Mouse (Mus musculus): ENCODE results near the gene Rsrc1. TPM values are rescaled to one million over a fixed set of nuclear protein-coding genes. Genes with fewer than 3 reads are reported as not detected.

Rsrc1 gene
- polyA plus RNA-seq, 1 experiment from 2014 or later, result 39.6 TPM

DNA sequence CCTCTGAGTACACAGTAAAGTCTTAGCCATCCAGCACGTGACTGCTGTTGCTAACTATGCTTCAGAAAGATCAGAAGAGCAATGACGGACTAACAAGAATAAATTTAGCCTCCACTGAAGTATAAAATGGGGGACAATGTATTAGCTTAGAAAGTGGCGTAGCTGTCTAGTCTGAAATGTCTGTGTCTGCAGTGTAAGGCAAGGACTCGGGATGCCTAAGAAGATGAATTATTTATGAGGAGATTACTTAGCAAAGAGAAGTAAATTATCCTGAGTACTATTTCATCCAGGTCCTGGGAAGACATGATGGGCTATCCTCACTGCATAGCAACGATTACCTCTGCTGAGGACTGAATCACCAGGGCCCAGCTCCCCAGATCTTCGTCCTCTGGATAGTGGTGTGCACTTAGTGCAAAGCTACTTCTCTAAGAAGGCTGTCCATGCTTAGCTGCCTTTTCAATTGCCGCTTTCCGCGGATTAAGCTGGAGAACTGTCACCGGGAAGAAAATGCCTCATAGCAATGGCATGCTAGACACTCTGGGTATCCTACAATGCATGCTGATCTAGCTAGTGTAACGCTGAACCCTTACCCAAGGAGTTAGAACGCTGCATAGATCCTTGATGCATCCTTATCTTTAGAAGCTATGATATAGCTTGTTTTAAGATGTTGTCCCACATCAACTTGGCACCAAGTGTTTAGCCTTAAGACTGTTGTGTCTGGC lies 370.4 kb downstream of the Rsrc1 start:
- Histone ChIP-seq H3K27me3 (no peaks in the 10 kb centered on the region), H3K27ac (replicated peaks) (no peak overlapping the region), H3K9ac (no peak overlapping the region), H3K4me2 (replicated peaks) (no peak overlapping the region), H3K9me3 (replicated peaks) (no peaks in the 10 kb centered on the region), H3K4me3 (replicated peaks) (no peak overlapping the region), H3K4me1 (no peaks in the 10 kb centered on the region), H3K36me3 (no peaks in the 10 kb centered on the region)
- 77% methylated on average over 12 of the region's 12 CpGs for WGBS
- no peak for ATAC-seq (ENCODE audit: insufficient number of reproducible peaks, low FRiP score, low TSS enrichment, low read depth)

DNA sequence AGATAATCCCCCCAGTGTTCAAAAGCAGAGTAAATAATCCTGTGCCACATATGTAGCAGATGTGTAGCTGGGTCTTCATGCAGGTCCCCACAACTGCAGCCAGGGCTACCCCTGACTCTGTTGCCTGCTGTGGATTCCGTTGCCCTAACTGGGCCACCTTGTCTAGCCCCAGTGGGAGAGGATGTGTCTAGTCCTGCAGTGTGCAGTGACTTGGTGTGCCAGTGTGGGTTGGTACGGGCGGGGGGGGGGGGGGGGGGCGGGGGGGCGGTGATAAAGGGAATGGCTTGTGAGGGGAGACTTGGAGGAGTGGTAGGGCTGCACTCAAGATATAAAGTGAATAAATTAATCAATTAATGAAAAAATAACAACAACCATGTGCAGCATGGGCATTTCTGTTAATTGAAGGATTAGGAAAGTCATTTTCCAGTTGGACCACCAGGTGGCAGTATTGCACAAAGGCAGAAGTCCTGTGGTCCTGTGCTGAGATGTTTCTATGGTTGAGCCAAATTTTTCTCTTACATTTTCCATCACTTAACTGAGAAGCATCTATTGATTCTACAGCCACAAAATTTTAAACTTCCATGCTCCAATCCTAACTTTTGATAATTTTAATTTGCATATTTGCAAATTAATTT lies 371.1 kb downstream of the Rsrc1 start:
- Histone ChIP-seq H3K27me3 (no peaks in the 10 kb centered on the region), H3K36me3 (peaks cover 4% of the 10 kb centered on the region; the same call in 1 of the 2 replicates), H3K9me3 (replicated peaks) (no peaks in the 10 kb centered on the region), H3K4me3 (replicated peaks) (no peak overlapping the region), H3K4me1 (no peaks in the 10 kb centered on the region), H3K4me2 (replicated peaks) (no peak overlapping the region), H3K27ac (replicated peaks) (no peak overlapping the region), H3K9ac (no peak overlapping the region)
- WGBS, result 29% methylated on average over 4 of the region's 5 CpGs
- ATAC-seq (ENCODE audit: insufficient number of reproducible peaks, low FRiP score, low TSS enrichment, low read depth), result no peak

DNA sequence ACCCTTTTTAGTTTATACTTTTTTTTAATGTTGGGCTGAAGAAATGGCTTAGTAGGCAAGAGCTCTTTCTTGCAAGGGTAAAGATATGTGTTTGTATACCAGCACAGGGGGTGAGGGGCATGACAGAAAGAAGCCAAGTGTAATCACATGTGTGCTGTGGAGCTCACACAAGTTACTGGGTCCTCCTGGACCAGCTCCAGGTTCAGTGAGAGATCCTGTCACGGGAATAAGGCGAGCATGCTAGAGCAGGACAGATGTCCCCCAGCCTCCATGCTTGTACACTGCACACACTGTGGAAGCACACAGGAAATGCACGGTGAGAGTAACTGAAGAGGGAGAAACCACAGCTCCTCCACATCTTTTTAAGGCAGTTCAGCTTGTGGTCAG lies 371.6 kb downstream of the Rsrc1 start:
- WGBS, result 88% methylated on average over 3 of the region's 3 CpGs
- H3K4me2 ChIP-seq (replicated peaks), result no peak overlapping the region
- no peaks in the 10 kb centered on the region for H3K4me1 ChIP-seq
- H3K9me3 ChIP-seq (replicated peaks), result no peaks in the 10 kb centered on the region
- no peak for ATAC-seq (ENCODE audit: insufficient number of reproducible peaks, low FRiP score, low TSS enrichment, low read depth)
- H3K9ac ChIP-seq, result no peak overlapping the region
- peaks cover 4% of the 10 kb centered on the region; the same call in 1 of the 2 replicates for H3K36me3 ChIP-seq
- H3K4me3 ChIP-seq (replicated peaks), result no peak overlapping the region
- no peak overlapping the region for H3K27ac ChIP-seq (replicated peaks)
- no peaks in the 10 kb centered on the region for H3K27me3 ChIP-seq

DNA sequence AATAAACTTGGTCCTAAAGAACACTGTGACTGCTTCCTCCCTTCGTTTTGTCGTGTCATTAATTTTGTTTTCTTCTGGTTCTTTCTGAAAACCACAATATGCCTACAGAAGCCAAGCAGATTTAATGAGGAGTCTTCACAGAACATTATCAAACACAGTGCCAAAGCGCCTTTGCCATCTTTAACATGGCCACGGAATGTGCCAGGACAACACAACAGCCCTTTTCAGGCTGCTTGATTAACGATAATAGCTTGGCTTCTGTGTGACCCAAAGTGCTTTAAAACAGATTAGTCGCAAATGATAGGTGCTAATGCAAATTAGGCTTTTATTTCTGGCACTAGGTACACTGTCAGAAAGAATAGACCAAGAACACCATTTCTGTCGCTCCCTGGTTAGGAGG lies 377.2 kb downstream of the Rsrc1 start:
- Histone ChIP-seq H3K36me3 (peaks cover 8% of the 10 kb centered on the region), H3K27ac (replicated peaks) (no peak overlapping the region), H3K27me3 (no peaks in the 10 kb centered on the region), H3K4me2 (replicated peaks) (no peak overlapping the region), H3K9me3 (replicated peaks) (no peaks in the 10 kb centered on the region), H3K9ac (no peak overlapping the region), H3K4me3 (replicated peaks) (no peak overlapping the region), H3K4me1 (no peaks in the 10 kb centered on the region)
- ATAC-seq (ENCODE audit: insufficient number of reproducible peaks, low FRiP score, low TSS enrichment, low read depth), result no peak
- 90% methylated on average over 7 of the region's 7 CpGs for WGBS

DNA sequence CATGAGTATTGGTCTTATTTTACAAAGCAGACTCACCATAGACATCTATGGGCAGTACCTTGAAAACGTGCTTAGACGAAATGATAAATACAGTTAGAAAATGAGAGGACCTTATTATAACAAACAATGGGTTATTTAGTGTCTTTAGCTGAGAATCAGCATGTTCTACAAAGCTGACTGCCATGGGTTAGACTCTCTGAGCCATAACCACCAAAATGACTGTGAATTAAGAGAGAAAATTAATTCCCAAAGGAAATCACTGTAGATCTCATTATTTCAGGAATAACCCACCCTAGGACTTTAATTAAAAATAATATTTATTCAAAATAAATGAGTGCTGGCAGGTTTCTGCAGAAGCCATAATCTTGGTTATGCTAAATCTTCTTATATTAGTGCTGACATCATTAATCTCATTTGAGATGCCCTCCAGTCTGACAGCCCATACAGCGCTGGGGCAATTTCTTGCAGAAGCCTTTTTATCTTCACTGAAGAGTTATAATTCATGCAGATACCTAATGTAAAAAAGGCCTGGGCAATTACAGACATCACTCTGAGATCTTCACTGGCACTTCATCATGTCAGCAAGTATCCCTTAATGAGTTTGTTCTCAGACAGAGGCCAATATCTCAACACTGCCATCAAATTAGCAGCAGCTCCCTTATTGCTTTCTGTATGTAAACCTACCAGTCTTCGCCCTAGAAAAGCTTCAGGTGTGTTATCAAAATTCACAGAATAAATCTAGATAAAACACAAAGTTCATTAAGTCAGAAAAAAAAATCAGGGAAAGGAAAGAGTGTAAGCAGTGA lies 385.1 kb downstream of the Rsrc1 start:
- 74% methylated on average over 4 of the region's 4 CpGs for WGBS

DNA sequence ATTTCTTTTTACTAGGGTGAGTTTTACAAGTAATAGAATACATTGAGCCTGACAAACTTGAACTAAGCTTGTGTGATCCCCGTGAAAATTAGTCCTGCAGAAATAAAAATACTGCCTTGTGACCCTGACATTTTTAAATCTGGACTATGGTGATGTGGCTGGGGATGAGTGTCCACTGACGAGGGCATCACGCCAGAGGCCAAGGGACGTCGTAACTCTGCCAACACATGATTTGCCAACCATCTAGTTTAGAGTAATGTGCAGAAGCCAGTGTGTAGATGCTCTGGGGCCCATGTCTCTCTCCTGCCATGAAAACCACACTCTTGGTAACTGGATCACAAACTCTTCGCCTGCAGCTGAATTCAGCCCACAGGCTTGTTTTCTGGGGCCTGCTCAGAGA lies 386.3 kb downstream of the Rsrc1 start:
- no peak overlapping the region for H3K9ac ChIP-seq
- WGBS, result 78% methylated on average over 6 of the region's 6 CpGs
- H3K4me3 ChIP-seq (replicated peaks), result no peak overlapping the region
- no peak overlapping the region for H3K27ac ChIP-seq (replicated peaks)
- H3K4me1 ChIP-seq, result no peaks in the 10 kb centered on the region
- no peak overlapping the region for H3K4me2 ChIP-seq (replicated peaks)
- ATAC-seq (ENCODE audit: insufficient number of reproducible peaks, low FRiP score, low TSS enrichment, low read depth), result no peak
- H3K36me3 ChIP-seq, result no peaks in the 10 kb centered on the region
- H3K27me3 ChIP-seq, result peaks cover 4% of the 10 kb centered on the region; the same call in 1 of the 2 replicates
- H3K9me3 ChIP-seq (replicated peaks), result no peaks in the 10 kb centered on the region

More for the DNA sequence above, 385.1 kb downstream of the Rsrc1 start:
- no peaks in the 10 kb centered on the region for H3K4me1 ChIP-seq
- H3K36me3 ChIP-seq, result no peaks in the 10 kb centered on the region
- no peak overlapping the region for H3K4me3 ChIP-seq (replicated peaks)
- no peak for ATAC-seq (ENCODE audit: insufficient number of reproducible peaks, low FRiP score, low TSS enrichment, low read depth)
- H3K27me3 ChIP-seq, result no peaks in the 10 kb centered on the region
- no peak overlapping the region for H3K4me2 ChIP-seq (replicated peaks)
- H3K9me3 ChIP-seq (replicated peaks), result no peaks in the 10 kb centered on the region
- H3K27ac ChIP-seq (replicated peaks), result no peak overlapping the region
- no peak overlapping the region for H3K9ac ChIP-seq

DNA sequence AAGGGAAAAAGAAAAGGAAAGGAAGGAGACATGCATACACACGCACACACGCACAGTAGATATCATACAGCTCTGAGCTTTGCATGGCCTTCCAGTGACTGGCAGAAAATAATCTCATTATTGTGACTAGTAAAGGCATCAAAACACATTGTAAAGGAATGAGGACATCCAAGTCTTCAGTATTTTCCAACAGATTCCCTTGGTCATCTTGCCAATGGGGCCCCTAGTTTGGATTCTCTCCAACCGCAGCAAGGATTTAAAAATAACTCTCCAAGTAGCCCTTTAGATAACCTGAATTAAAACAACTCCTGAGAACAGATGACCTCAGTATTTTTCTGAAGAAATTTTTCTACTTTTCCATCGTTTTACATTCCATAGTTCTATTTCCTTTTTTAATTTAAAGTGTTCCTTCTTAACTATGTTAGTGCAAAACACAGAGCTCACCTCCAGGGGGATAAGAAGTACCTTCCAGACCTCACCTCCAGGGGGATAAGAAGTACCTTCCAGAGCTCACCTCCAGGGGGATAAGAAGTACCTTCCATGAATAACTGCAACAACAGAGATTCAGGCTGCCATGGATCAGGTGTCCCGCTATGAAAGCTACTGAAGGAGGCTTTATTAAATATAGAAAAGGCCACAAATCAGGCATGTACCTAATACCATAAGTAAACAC lies 388.4 kb downstream of the Rsrc1 start:
- WGBS, result 83% methylated on average over 5 of the region's 5 CpGs
- ATAC-seq (ENCODE audit: insufficient number of reproducible peaks, low FRiP score, low TSS enrichment, low read depth), result no peak
- H3K36me3 ChIP-seq, result no peaks in the 10 kb centered on the region

DNA sequence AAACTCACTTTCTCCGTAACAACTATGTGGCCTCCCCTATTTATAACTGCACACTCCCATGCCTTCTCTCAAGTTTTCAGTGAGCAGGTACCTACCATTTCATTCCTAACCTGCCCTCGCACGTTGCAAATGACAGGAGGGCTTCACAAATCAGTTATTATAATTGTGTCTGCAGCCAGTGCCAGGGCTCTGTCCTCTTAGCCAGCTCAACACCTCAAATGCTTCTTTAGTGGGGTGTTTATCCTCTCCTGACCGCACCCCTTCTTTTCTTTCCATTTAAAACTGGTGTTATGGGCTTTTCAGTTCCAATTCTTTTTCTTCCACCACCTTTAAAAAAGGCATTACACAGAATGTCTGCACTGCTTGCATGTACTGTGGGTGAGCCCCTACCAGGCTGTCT lies 391.0 kb downstream of the Rsrc1 start:
- Histone ChIP-seq H3K9me3 (replicated peaks) (no peaks in the 10 kb centered on the region), H3K4me1 (peaks cover 4% of the 10 kb centered on the region; the same call in 1 of the 2 replicates), H3K9ac (no peak overlapping the region), H3K4me3 (replicated peaks) (no peak overlapping the region), H3K4me2 (replicated peaks) (no peak overlapping the region), H3K27ac (replicated peaks) (no peak overlapping the region), H3K36me3 (no peaks in the 10 kb centered on the region), H3K27me3 (peaks cover 11% of the 10 kb centered on the region; the same call in 1 of the 2 replicates)
- no peak for ATAC-seq (ENCODE audit: insufficient number of reproducible peaks, low FRiP score, low TSS enrichment, low read depth)
- WGBS, result 65% methylated on average over 4 of the region's 4 CpGs

More for the DNA sequence above, 388.4 kb downstream of the Rsrc1 start:
- Histone ChIP-seq H3K9me3 (replicated peaks) (no peaks in the 10 kb centered on the region), H3K9ac (no peak overlapping the region), H3K27me3 (peaks cover 11% of the 10 kb centered on the region; the same call in 1 of the 2 replicates), H3K27ac (replicated peaks) (no peak overlapping the region), H3K4me1 (peaks cover 3% of the 10 kb centered on the region; the same call in 1 of the 2 replicates), H3K4me3 (replicated peaks) (no peak overlapping the region), H3K4me2 (replicated peaks) (no peak overlapping the region)

DNA sequence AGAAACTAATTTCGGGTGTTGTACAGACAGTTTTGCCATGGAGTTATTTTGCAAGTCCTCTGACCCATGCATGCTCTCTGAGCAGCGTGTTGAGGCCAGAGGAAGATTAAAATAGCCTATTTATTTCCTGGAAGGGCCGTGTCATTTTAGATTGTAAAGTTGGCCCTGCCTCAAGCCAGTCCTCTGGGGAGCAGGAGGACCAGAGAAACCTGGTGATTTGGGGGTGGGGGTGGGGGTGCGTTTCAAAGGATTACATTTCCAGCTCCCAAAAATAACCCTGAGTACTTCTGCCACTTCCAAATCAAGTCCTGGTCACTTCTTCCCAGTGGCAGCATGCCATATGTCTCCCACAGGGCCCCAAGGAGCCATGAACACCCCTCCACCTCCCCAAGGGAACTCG lies 391.6 kb downstream of the Rsrc1 start:
- peaks cover 11% of the 10 kb centered on the region; the same call in 1 of the 2 replicates for H3K27me3 ChIP-seq
- no peak overlapping the region for H3K27ac ChIP-seq (replicated peaks)
- no peaks in the 10 kb centered on the region for H3K9me3 ChIP-seq (replicated peaks)
- no peak overlapping the region for H3K4me3 ChIP-seq (replicated peaks)
- no peak overlapping the region for H3K9ac ChIP-seq
- ATAC-seq (ENCODE audit: insufficient number of reproducible peaks, low FRiP score, low TSS enrichment, low read depth), result no peak
- H3K4me2 ChIP-seq (replicated peaks), result no peak overlapping the region
- peaks cover 4% of the 10 kb centered on the region; the same call in 1 of the 2 replicates for H3K4me1 ChIP-seq
- WGBS, result 43% methylated on average over 5 of the region's 5 CpGs
- no peaks in the 10 kb centered on the region for H3K36me3 ChIP-seq

DNA sequence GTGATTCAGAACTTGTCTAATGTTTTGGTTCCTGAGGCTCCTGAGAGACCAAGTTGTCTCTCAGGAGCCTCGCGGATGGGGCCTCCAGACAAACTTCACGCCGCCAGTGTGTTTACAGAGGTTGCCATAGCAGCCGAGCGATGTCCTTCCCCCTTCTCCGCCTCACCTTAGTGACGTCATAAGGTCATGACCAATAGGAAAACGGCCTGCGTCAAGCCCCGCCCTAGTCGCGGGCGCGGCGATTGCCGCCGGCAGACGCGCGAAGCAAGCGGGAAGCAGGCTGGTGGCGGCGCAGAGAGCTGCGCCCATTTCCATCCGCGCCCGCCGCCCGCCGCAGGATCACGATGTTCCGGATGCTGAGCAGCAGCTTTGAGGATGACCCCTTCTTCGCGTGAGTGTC lies 392.7 kb downstream of the Rsrc1 start, which contains the start of gene Mlf1:
Mlf1 (plus strand) TSS at position 226 of the 400 bp plus-strand sequence.
- Histone ChIP-seq H3K4me1 (peaks cover 4% of the 10 kb centered on the region; the same call in 1 of the 2 replicates), H3K9ac (peak within 1 kb of the TSS; percentile 47; the same call in 1 of the 2 replicates), H3K9me3 (replicated peaks) (no peaks in the 10 kb centered on the region), H3K4me3 (replicated peaks) (peak within 1 kb of the TSS; percentile 55), H3K27me3 (peaks cover 11% of the 10 kb centered on the region; the same call in 1 of the 2 replicates), H3K4me2 (replicated peaks) (peak within 1 kb of the TSS; percentile 84), H3K36me3 (no peaks in the 10 kb centered on the region), H3K27ac (replicated peaks) (no peak within 1 kb of the TSS)
- WGBS, result under 1% methylated on average over 35 of the region's 35 CpGs
- peak; percentile 94 for ATAC-seq (ENCODE audit: insufficient number of reproducible peaks, low FRiP score, low TSS enrichment, low read depth)

All from embryonic facial prominence, embryonic 15.5 days (tissue).